Mouse (Mus musculus) liver, postnatal 0 days (tissue): Measurements from ENCODE around the gene Cox7a1. TPM values are rescaled to one million over a fixed set of nuclear protein-coding genes. Genes with fewer than 3 reads are reported as not detected.
"Not testable (repeated sequence)": the region's sequence is repeated elsewhere in the genome, so short reads cannot be mapped to it uniquely, and the experiment has no call there.

ENCODE experiments used
- ATAC-seq: fragments of 200-750 bp; cut with Nextera tagmentation; 2 replicates; pipeline ENCODE4 v1.8.0; 2017; ENCODE audit warnings: mild to moderate bottlenecking, moderate library complexity
- DNase-seq: peaks from one replicate; pipeline ENCODE4 v3.0.0-alpha.2; 2016
- H3K27ac ChIP-seq: fragments of 300-500 bp; sonication (generic); 2 replicates; pipeline ENCODE4 v1.5.1; 2014; ENCODE audit warnings: antibody characterized with exemption, moderate library complexity, mild to moderate bottlenecking, low read depth
- H3K27me3 ChIP-seq: fragments of 300-500 bp; sonication (generic); 2 replicates; pipeline ENCODE4 v1.6.1; 2014; ENCODE audit warnings: low read length, control low read depth, mixed read lengths; ENCODE audit not compliant: insufficient read depth
- H3K36me3 ChIP-seq: fragments of 300-500 bp; sonication (generic); replicated peaks from 2 replicates; pipeline ENCODE4 v1.6.1; 2014; ENCODE audit warnings: mild to moderate bottlenecking, control low read depth, low read length, moderate library complexity, mixed read lengths; ENCODE audit not compliant: insufficient read depth
- H3K4me1 ChIP-seq: fragments of 300-500 bp; sonication (generic); 2 replicates; pipeline ENCODE4 v1.6.1; 2014; ENCODE audit warnings: antibody characterized with exemption, mild to moderate bottlenecking, control low read depth; ENCODE audit not compliant: insufficient read depth
- H3K4me2 ChIP-seq: fragments of 300-500 bp; sonication (generic); 2 replicates; pipeline ENCODE4 v1.6.1; 2014; ENCODE audit warnings: low read depth, mild to moderate bottlenecking, low read length, moderate library complexity, mixed read lengths
- H3K4me3 ChIP-seq: fragments of 300-500 bp; sonication (generic); 2 replicates; pipeline ENCODE4 v1.5.1; 2014; ENCODE audit warnings: low read depth, low read length
- H3K9ac ChIP-seq: fragments of 300-500 bp; sonication (generic); replicated peaks from 2 replicates; pipeline ENCODE4 v1.6.1; 2014; ENCODE audit warnings: mild to moderate bottlenecking, moderate library complexity
- H3K9me3 ChIP-seq: fragments of 300-500 bp; sonication (generic); 2 replicates; pipeline ENCODE4 v1.6.1; 2016; ENCODE audit warnings: mild to moderate bottlenecking, control low read depth, low read length, mixed read lengths
- CTCF ChIP-seq: sonication (generic); IDR thresholded peaks from 2 replicates; pipeline ENCODE4 v1.5.1; 2016; ENCODE audit warnings: antibody characterized with exemption, low read depth
- EP300 ChIP-seq: IDR thresholded peaks from 2 replicates; pipeline ENCODE4 v1.6.1; 2016; ENCODE audit warnings: antibody characterized with exemption, low read depth, mild to moderate bottlenecking
- WGBS: fragments of 180-500 bp; shearing (Covaris S2); extraction: QIAGEN DNeasy Blood & Tissue Kit; methylation state at CpG from one replicate; pipeline ENCODE4 v1.1.7; 2014; ENCODE audit not compliant: insufficient replicate concordance; 5-methylcytosine and 5-hydroxymethylcytosine counted together
- polyA plus RNA-seq: library from polyadenylated mRNA; unstranded; fragments of >200 nt; fragmentation: Nextera tagmentation; extraction: Ambion mirVana; gene quantifications from 2 replicates; pipeline ENCODE4 v1.2.1, GENCODE M21; 2015

The Cox7a1 gene
- polyA plus RNA-seq, 1 experiment from 2014 or later = 7.0 TPM

- TF ChIP-seq CTCF (no peak), EP300 (no peak)
- no peak for ATAC-seq
- H3K9me3 ChIP-seq = no peaks in the 10 kb centered on the region
- H3K27me3 ChIP-seq = no peaks in the 10 kb centered on the region
- 0 out of 2 replicates have a peak overlapping the region, but pooled peaks have one; percentile 4 for H3K4me2 ChIP-seq
- no peak overlapping the region for H3K27ac ChIP-seq
- no peak for DNase-seq
- 55% methylated on average over 12 of the region's 12 CpGs for WGBS
- no peaks in the 10 kb centered on the region for H3K4me1 ChIP-seq
- no peak overlapping the region for H3K4me3 ChIP-seq
- H3K9ac ChIP-seq = no peak overlapping the region
- peaks cover 6% of the 10 kb centered on the region; the same call in 1 of the 2 replicates for H3K36me3 ChIP-seq
Measured at GRCm38 (mm10) chr7:30176474-30176873, 7.5 kb upstream of the Cox7a1 start.

- H3K4me3 ChIP-seq = no peak overlapping the region
- ATAC-seq = no peak
- no peak overlapping the region for H3K4me2 ChIP-seq
- no peak overlapping the region for H3K27ac ChIP-seq
- H3K4me1 ChIP-seq = no peaks in the 10 kb centered on the region
- 81% methylated on average over 11 of the region's 11 CpGs for WGBS
- no peaks in the 10 kb centered on the region for H3K27me3 ChIP-seq
- no peaks in the 10 kb centered on the region for H3K9me3 ChIP-seq
- H3K36me3 ChIP-seq = peaks cover 6% of the 10 kb centered on the region; the same call in 1 of the 2 replicates
- H3K9ac ChIP-seq = no peak overlapping the region
- DNase-seq = no peak
- TF ChIP-seq EP300 (no peak), CTCF (no peak)
Measured at GRCm38 (mm10) chr7:30178256-30178655, 5.7 kb upstream of the Cox7a1 start.

- H3K4me2 ChIP-seq = no peak overlapping the region
- H3K4me1 ChIP-seq = peaks cover 6% of the 10 kb centered on the region
- 2% methylated on average over 4 of the region's 4 CpGs for WGBS
- TF ChIP-seq EP300 = no peak
- TF ChIP-seq CTCF = peak; percentile 96
- H3K4me3 ChIP-seq = no peak overlapping the region
- peaks cover 11% of the 10 kb centered on the region for H3K36me3 ChIP-seq
- H3K27ac ChIP-seq = no peak overlapping the region
- H3K9me3 ChIP-seq = no peaks in the 10 kb centered on the region
- ATAC-seq = peak; percentile 30; the same call in 1 of the 2 replicates
- no peaks in the 10 kb centered on the region for H3K27me3 ChIP-seq
- DNase-seq = peak; percentile 80
- H3K9ac ChIP-seq = no peak overlapping the region
Measured at GRCm38 (mm10) chr7:30181308-30181707, 2.6 kb upstream of the Cox7a1 start.

GRCm38 (mm10) chr7:30181929-30182328 is 2.0 kb upstream of the Cox7a1 start:
- H3K9ac ChIP-seq, ATAC-seq, H3K4me2 ChIP-seq, DNase-seq, H3K4me1 ChIP-seq, H3K27ac ChIP-seq, H3K27me3 ChIP-seq, H3K4me3 ChIP-seq, H3K9me3 ChIP-seq: not testable (repeated sequence)
- H3K36me3 ChIP-seq = peaks cover 17% of the 10 kb centered on the region
- 90% methylated on average over 9 of the region's 10 CpGs for WGBS

GRCm38 (mm10) chr7:30183189-30183588 is 755 bp upstream of the Cox7a1 start:
- not testable (repeated sequence) for ATAC-seq, H3K9ac ChIP-seq, DNase-seq, H3K4me1 ChIP-seq, H3K9me3 ChIP-seq, H3K4me3 ChIP-seq, H3K27me3 ChIP-seq, H3K27ac ChIP-seq
- Histone ChIP-seq H3K4me2 (peak overlapping the region; percentile 77; the same call in 1 of the 2 replicates), H3K36me3 (peaks cover 23% of the 10 kb centered on the region)
- 68% methylated on average over 7 of the region's 7 CpGs for WGBS

GRCm38 (mm10) chr7:30184641-30185348 is 851 bp downstream of the Cox7a1 start:
- H3K9ac ChIP-seq = no peak overlapping the region
- no peak for TF ChIP-seq EP300
- no peak for TF ChIP-seq CTCF
- H3K36me3 ChIP-seq = peaks cover 33% of the 10 kb centered on the region
- DNase-seq (no peak), ATAC-seq (no peak)
- H3K4me3 ChIP-seq = no peak overlapping the region; the same call in 1 of the 2 replicates
- H3K4me2 ChIP-seq = peak overlapping the region; percentile 77
- 76% methylated on average over 13 of the region's 13 CpGs for WGBS
- H3K27ac ChIP-seq = no peak overlapping the region
- no peaks in the 10 kb centered on the region for H3K27me3 ChIP-seq
- H3K9me3 ChIP-seq = no peaks in the 10 kb centered on the region
- H3K4me1 ChIP-seq = peaks cover 6% of the 10 kb centered on the region
